Mouse (Mus musculus) spleen, adult 2 months (tissue): Measurements from ENCODE around the gene Dnph1.

ENCODE experiments used
- CTCF ChIP-seq: fragments of 200-500 bp; IDR thresholded peaks from 2 replicates; pipeline ENCODE4 v1.5.1; 2011; ENCODE audit warnings: mild to moderate bottlenecking, inconsistent platforms; ENCODE audit not compliant: insufficient read depth, insufficient read length, insufficient replicate concordance; ENCODE audit errors: extremely low read depth
- POLR2A ChIP-seq: fragments of 200-500 bp; IDR thresholded peaks from 2 replicates; pipeline ENCODE4 v1.6.1; 2011; ENCODE audit warnings: low read depth, low read length, inconsistent platforms

- TF ChIP-seq CTCF (no peak), POLR2A (no peak)
Measured at GRCm38 (mm10) chr17:46520385-46520979, 24.0 kb downstream of the Dnph1 start.
